Mouse (Mus musculus): Measurements from ENCODE around the gene Ccdc97.

Gene Ccdc97

DNA sequence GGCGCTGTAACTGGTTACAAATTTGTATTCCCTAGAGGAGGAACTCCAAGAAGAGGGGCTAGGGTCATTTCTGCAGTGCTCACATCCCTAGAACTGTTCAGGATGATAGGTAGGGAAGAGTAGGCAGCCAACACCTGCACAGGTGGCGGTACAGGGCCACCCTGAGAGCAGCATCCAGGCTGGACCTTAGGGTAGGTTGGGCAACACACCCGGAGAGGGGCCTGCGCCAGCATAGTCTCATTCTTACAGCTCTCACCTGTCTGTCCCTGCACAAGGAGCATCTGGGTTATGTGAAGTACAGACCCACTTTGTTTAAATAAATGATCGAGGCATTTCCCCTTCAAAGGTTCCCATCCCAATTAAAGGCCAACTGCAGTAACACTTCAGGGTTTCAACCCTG, 1.9 kb upstream of the Ccdc97 start:
- DNase-seq (ENCODE audit: low read depth, low spot score) = no peak

DNA sequence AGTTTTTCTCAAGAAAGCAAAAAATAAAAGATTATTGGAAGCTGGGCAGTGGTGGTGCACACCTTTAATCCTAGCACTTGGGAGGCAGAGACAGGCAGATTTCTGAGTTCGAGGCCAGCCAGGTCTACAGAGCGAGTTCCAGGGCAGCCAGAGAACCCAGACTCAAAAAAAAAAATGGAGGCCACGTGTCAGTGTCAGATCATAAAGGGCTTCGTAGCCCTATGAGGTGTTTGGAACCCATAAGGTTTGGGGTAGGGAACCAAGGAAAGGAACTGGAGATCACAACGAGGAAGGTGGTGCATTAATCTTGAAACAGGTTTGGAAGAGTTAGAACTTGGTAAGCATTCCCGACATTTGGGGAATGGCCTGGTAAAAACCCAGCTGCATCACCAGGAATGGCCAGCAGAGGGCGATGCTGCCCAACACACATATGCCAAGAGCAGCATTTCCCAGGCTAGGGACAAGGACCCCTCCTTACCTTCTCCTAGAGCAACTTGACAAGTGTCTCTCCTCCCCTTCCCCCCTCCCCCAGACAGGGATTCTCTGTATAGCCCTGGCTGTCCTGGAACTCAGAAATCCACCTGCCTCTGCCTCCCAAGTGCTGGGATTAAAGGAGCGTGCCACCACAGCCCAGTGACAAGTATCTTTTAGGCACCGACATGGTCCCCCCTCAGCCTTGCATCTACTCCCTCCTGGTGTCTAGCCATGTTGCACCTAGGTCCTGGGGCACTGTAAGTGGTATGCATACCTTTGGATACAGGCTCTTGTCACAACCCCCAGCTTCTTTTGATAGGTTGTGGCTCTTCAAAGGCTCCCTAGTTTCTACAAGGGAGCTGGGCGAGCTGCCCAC, 1.1 kb upstream of the Ccdc97 start:
- DNase-seq (ENCODE audit: low read depth, low spot score) = no peak

GRCm38 (mm10) chr7:25717478-25717877, 1.4 kb downstream of the Ccdc97 start:
- DNase-seq (ENCODE audit: low read depth, low spot score) = no peak

GRCm38 (mm10) chr7:25715731-25716271, 3.1 kb downstream of the Ccdc97 start:
- DNase-seq (ENCODE audit: low read depth, low spot score) = no peak

DNA sequence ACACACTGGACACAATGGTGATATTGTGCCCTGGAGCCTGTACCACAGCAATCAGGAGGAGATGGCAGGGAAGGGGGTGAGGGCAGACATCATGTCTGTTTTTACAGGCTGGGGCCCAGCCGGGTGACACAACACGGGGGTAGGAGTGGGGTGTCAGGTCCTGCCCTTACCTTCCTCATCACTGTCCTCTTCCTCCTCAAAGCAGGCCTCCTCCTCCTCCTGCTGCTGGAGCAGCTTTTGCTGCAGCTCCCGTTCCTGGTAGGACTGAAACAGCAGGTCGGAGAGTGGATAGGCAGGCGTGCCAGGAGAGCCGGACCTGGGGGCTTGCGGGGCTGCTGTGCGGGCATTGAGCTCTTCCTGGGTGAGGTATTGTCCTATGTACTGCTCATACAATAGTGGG, 4.3 kb downstream of the Ccdc97 start:
- no peak for DNase-seq (ENCODE audit: low read depth, low spot score)

- DNase-seq (ENCODE audit: low read depth, low spot score) = no peak
Measured at GRCm38 (mm10) chr7:25712801-25713200, 6.1 kb downstream of the Ccdc97 start.

DNA sequence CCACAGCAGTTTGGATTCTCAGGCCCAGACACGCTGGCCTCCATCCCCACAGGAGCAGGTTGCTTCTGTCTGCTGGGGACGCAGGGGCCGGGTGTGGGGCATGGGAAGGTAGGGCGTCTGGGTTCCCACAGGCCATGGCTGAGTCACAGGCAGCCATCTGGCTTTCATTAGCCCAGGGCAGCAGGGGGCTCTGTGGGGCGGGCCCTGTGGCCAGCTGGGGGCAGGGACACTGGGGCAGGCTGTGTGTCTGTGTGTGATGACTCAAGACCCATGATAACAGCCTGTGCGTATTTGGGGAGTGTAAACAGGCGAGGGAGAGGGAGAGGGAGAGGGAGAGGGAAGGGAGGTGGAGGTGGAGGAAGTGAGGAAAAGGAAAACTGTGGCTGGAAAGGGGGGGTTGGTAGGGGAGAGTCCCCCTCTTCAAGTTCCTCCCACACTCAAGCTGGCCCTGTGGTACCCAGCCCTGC, 7.1 kb downstream of the Ccdc97 start:
- DNase-seq (ENCODE audit: low read depth, low spot score) = peak; percentile 58

GRCm38 (mm10) chr7:25711165-25711564, 7.7 kb downstream of the Ccdc97 start:
- no peak for DNase-seq (ENCODE audit: low read depth, low spot score)

- DNase-seq (ENCODE audit: low read depth, low spot score) = no peak
Measured at GRCm38 (mm10) chr7:25710519-25711130, 8.3 kb downstream of the Ccdc97 start.

DNA sequence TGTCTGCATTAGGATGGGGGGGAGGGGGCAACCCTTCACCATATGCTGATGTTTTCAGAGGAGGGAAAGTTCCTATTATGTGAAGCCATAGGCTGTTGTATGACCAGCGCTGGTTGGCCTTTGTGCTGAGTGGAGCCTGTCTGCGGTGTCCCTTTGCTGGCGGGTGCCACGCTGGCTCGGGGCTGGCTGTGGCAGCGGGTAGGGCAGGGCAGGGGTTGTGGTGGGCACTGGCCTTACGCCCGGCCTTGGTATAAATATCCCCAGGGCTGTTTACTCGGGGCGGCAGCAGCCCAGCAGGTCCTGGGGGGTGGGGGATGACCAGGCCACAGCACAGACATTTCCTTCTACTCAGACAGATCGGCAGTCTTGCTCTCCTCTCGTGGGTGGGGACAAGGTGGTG, 8.9 kb downstream of the Ccdc97 start:
- no peak for DNase-seq (ENCODE audit: low read depth, low spot score)

DNA sequence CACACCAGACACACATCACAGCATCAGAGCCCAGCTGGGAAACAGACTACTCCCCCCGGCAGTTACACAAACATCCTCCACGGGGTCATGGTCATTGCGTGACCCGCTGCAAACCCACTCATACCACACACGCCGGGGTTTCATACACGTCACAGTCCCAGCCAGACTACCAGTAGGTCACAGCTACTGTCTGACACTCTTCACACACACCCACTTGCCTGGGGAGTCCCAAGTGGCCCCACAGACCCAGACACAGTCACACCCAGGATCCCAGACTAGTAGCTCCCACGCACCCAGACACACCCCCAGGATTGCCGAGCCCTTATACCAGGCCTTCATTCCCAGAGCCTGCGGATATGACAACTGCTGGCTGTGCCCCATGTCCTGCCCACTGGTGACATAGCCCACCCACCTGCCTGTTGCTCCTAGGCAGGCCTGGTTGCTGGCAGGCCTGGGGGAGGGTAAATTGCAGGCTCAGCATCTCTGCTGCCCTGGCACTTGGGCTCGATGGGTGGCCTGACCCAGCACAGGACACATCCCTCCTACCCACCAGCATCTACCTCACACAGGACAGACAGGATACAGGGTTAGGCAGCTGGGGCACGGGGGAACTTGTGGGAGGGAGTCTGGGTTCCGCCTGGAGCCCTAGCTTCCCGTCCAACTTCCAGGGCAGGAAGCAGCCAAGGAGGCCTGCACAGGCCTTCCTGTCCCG, 11.2 kb downstream of the Ccdc97 start:
- DNase-seq (ENCODE audit: low read depth, low spot score) = no peak

DNA sequence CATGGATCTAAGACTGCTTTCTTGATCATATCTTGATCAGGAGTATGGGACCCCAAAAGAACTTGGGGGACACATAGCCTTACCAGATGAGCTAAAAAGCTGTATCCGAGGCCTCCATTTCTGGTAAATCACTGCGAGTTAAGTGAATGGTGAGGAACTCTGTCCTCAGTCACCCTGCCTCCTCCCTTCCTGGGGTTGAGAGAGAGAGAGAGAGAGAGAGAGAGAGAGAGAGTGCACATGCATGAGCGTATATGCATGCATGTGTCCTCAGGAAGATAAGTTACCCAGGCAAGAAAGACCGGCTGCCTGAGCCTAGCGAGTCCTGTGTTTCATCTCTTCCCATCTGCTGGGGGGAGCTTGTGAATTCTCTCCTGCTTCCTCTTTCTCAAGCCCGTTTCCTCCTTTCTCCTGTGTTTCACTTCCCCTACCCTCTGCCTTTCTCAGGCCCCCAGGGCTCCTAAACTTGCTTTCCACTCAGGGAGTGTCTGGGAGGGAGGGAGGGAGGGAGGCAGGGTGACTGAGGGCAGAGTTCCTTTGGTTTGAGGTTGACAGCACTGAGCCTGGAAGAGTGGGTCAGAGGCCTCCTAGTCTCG, 12.2 kb downstream of the Ccdc97 start:
- DNase-seq (ENCODE audit: low read depth, low spot score) = no peak

DNA sequence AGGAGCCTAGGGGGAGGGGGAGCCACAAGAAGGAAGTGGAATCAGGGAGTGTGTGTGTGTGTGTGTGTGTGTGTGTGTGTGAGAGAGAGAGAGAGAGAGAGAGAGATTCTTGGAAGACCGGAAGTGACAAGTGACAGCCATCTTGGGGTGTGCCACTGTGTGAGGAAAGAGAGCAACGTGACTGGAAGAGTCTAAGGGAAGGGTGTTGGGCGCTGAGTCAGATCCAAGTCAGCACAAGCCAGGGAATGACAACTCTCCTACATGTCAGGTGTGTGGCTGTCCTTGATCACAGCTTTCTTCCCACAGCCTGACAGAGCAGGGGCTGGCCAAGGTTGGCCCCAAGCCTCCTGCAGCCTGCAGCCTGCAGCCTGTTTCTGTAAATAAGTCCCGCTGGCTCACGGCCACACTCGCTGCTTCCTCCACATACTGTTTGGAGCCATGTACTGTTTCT, 13.1 kb downstream of the Ccdc97 start:
- DNase-seq (ENCODE audit: low read depth, low spot score) = peak; percentile 58

- DNase-seq (ENCODE audit: low read depth, low spot score) = no peak
Measured at GRCm38 (mm10) chr7:25704716-25705364, 14.0 kb downstream of the Ccdc97 start.

GRCm38 (mm10) chr7:25703793-25704494, 14.9 kb downstream of the Ccdc97 start:
- DNase-seq (ENCODE audit: low read depth, low spot score) = no peak

DNA sequence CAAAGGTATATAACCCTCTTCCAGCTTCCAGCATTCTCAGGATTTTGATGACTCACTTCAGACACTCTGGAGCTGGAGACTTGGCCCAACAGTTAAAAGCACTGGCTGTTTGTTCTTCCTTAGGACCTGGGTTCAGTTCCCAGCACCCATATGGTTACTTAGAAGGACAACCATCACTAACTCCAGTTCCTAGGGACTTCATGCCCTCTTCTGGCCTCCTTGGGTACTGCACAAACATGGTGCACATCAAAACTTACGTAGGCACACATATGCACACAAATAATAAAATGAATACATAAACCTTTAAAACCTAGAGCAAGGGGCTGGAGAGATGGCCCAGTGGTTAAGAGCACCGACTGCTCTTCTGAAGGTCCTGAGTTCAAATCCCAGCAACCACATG, 16.5 kb downstream of the Ccdc97 start:
- no peak for DNase-seq (ENCODE audit: low read depth, low spot score)

GRCm38 (mm10) chr7:25700732-25701131, 18.2 kb downstream of the Ccdc97 start:
- no peak for DNase-seq (ENCODE audit: low read depth, low spot score)

GRCm38 (mm10) chr7:25699851-25700250, 19.0 kb downstream of the Ccdc97 start:
- no peak for DNase-seq (ENCODE audit: low read depth, low spot score)

GRCm38 (mm10) chr7:25694104-25694503, 24.8 kb downstream of the Ccdc97 start:
- DNase-seq (ENCODE audit: low read depth, low spot score) = no peak

GRCm38 (mm10) chr7:25690051-25690450, 28.8 kb downstream of the Ccdc97 start:
- DNase-seq (ENCODE audit: low read depth, low spot score) = no peak

GRCm38 (mm10) chr7:25689603-25690021, 29.3 kb downstream of the Ccdc97 start:
- DNase-seq (ENCODE audit: low read depth, low spot score) = no peak

Measured in telencephalon, adult 2 months (tissue).